Mouse (Mus musculus) hindbrain, embryonic 12.5 days (tissue): ENCODE data around the gene Vcam1. TPM values are rescaled to one million over a fixed set of nuclear protein-coding genes. Genes with fewer than 3 reads are reported as not detected.

Experiments used
- ATAC-seq: fragments of 200-750 bp; cut with Nextera tagmentation; 2 replicates; pipeline ENCODE4 v1.8.0; 2017; ENCODE audit warnings: moderate TSS enrichment; ENCODE audit not compliant: low FRiP score
- H3K27ac ChIP-seq: fragments of 300-500 bp; sonication (generic); 2 replicates; pipeline ENCODE4 v1.5.1; 2016; ENCODE audit warnings: mild to moderate bottlenecking
- H3K27me3 ChIP-seq: fragments of 300-500 bp; sonication (generic); 2 replicates; pipeline ENCODE4 v1.6.1; 2016; ENCODE audit warnings: mild to moderate bottlenecking
- H3K36me3 ChIP-seq: fragments of 300-500 bp; sonication (generic); 2 replicates; pipeline ENCODE4 v1.6.1; 2016; ENCODE audit warnings: mild to moderate bottlenecking
- H3K4me1 ChIP-seq: fragments of 300-500 bp; sonication (generic); 2 replicates; pipeline ENCODE4 v1.6.1; 2016
- H3K4me2 ChIP-seq: fragments of 300-500 bp; sonication (generic); replicated peaks from 2 replicates; pipeline ENCODE4 v1.6.1; 2016; ENCODE audit warnings: mild to moderate bottlenecking
- H3K4me3 ChIP-seq: fragments of 300-500 bp; sonication (generic); 2 replicates; pipeline ENCODE4 v1.5.1; 2016; ENCODE audit warnings: mild to moderate bottlenecking
- H3K9ac ChIP-seq: fragments of 300-500 bp; sonication (generic); 2 replicates; pipeline ENCODE4 v1.6.1; 2016; ENCODE audit warnings: mild to moderate bottlenecking, moderate library complexity
- H3K9me3 ChIP-seq: fragments of 300-500 bp; sonication (generic); replicated peaks from 2 replicates; pipeline ENCODE4 v1.6.1; 2016; ENCODE audit warnings: mild to moderate bottlenecking
- WGBS: fragments of 180-500 bp; shearing (Covaris S2); methylation state at CpG from one replicate; pipeline ENCODE4 v1.1.7; 2016; 5-methylcytosine and 5-hydroxymethylcytosine counted together
- polyA plus RNA-seq: library from polyadenylated mRNA; unstranded; fragments of >200 nt; fragmentation: Nextera tagmentation; extraction: Ambion mirVana; gene quantifications from 2 replicates; pipeline ENCODE4 v1.2.1, GENCODE M21; 2016

The Vcam1 gene
- polyA plus RNA-seq, 1 experiment from 2014 or later, result 81.2 TPM

DNA sequence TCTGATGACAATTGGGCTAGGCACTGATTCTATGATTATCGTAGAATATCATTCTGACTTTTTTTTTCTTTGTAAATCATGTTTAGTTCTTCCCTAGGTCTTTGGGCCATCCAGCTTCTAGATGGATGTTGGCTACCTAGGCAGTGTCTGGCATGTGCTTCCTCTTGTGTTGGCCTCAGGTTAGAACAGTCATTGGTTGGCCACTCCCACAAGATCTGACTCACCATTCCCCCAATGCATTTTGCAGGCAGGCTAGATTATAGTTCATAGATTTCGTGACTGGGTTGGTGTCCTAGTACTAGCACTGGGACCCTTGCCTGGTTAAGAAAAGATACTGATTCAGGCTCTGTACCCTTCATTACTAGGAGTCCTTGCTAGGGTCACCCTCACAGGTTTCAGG, 67.3 kb downstream of the Vcam1 start:
- Histone ChIP-seq H3K4me2 (no peak overlapping the region), H3K27me3 (no peaks in the 10 kb centered on the region), H3K27ac (no peak overlapping the region), H3K4me1 (no peaks in the 10 kb centered on the region), H3K9me3 (no peaks in the 10 kb centered on the region), H3K9ac (no peak overlapping the region), H3K4me3 (no peak overlapping the region), H3K36me3 (no peaks in the 10 kb centered on the region)
- no peak for ATAC-seq
- WGBS, result 94% methylated on average over 2 of the region's 2 CpGs

DNA sequence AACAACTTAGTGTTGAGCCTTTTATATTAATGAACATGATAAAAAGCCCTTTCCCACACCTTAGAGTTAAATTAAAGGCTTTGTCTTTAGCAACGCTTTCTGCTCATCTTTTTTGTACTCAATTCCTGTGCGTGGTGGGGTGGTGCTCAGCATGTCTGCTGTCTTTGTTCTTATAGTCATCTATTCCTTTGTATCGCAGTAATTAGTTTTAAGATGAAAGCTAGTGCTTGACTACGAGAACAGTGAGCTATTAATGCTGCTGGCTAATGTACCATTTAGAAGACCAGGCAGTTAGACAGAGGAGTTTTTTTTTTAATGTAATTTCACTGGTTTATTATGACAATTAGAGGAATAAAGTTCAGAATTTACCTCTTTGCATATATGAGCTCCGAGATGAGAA, 69.2 kb downstream of the Vcam1 start:
- Histone ChIP-seq H3K27ac (0 out of 2 replicates have a peak overlapping the region, but pooled peaks have one; percentile 3), H3K4me1 (no peaks in the 10 kb centered on the region), H3K4me3 (no peak overlapping the region), H3K27me3 (no peaks in the 10 kb centered on the region), H3K9ac (no peak overlapping the region), H3K9me3 (no peaks in the 10 kb centered on the region), H3K36me3 (no peaks in the 10 kb centered on the region), H3K4me2 (no peak overlapping the region)
- WGBS, result 59% methylated on average over 5 of the region's 5 CpGs
- no peak for ATAC-seq

Other genes starting within 250 kb of the Vcam1 start
- 21.9 and 26.3 TPM in 2 replicates for gene Dph5, start 241.9 kb downstream of the Vcam1 start, polyA plus RNA-seq
- gene Slc30a7, start 122.3 kb downstream of the Vcam1 start, polyA plus RNA-seq, result 25.5 and 26.6 TPM in 2 replicates
- gene Extl2, start 122.2 kb downstream of the Vcam1 start, polyA plus RNA-seq, result 27.5 and 30.9 TPM in 2 replicates
- gene Gpr88, start 123.8 kb upstream of the Vcam1 start, polyA plus RNA-seq, result 1.7 and 2.0 TPM in 2 replicates